In the genomic region with DNA sequence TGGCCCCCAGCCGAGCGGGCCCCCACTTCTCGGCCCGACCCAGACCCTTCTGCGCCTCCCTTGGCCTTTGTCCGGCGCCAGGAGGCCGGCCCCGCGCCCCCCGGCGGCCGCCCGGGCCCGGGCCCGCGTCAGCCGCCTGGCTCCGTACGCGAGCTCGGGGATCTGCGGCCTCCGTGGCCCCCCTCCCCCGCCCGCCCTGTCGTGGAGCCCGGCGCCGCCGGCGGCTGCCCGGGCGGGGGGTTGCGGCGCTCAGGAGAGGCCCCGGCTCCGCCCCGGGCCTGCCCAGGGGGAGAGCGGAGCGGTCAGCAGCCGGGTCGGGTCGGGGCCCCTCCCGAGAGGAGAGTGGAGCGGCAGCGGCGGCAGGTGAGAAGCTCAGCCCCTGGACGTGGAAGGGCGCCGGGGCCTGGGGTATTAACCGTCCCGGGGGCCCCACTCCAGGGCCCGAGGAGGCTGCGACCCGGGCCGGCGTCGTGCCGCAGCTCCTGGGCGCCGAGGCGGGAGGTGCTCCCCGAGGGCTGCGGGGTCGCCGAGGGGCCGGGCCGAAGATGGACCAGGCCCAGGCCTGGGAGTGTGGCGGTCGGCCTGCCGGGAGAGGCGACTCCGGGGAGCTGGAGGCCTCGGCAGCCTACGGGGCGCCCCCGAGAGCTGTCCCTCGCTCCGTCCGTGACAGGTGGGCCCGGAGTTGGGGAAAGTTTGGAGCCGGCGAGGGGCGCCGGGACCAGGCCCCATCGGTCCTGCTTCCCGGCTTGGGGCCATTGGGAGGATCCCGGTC, we compare ENCODE assay signal across 8 mouse cellular contexts. TPM values are rescaled to one million over a fixed set of nuclear protein-coding genes. Genes with fewer than 3 reads are reported as not detected.
DNase-seq lines count a peak whose midpoint lies in the region; ATAC-seq and TF ChIP-seq lines count a peak whose summit lies in the region.

No protein-coding gene starts in this region.

- peaks cover 19% of the 10 kb centered on the region for H3K4me1 ChIP-seq in forebrain, embryonic 12.5 days
- H3K4me1 ChIP-seq in lung, embryonic 16.5 days (replicated peaks; ENCODE audit: control insufficient read depth, insufficient read depth, low read length): peaks cover 15% of the 10 kb centered on the region

- TF ChIP-seq POLR2A in brain, embryonic 14.5 days (IDR thresholded peaks at IDR 0.05; ENCODE audit: borderline replicate concordance, extremely low read depth, insufficient read depth, insufficient read length, poor library complexity, severe bottlenecking): 0 out of 2 replicates have a peak, but pooled peaks have one; percentile 16

- peak overlapping the region; percentile 79 for H3K4me2 ChIP-seq in forebrain, embryonic 12.5 days
- H3K4me2 ChIP-seq in lung, embryonic 16.5 days (ENCODE audit: low read depth, low read length): peak overlapping the region; percentile 52

- H3K9ac ChIP-seq in forebrain, embryonic 12.5 days: peak overlapping the region; percentile 98
- H3K9ac ChIP-seq in lung, embryonic 16.5 days (ENCODE audit: low read length): peak overlapping the region; percentile 94

- intact Hi-C loops in heart, postnatal 10 days (cut with DNase I): no loop called here

- peak overlapping the region; percentile 95 for H3K27ac ChIP-seq in forebrain, embryonic 12.5 days
- peak overlapping the region; percentile 91 for H3K27ac ChIP-seq in lung, embryonic 16.5 days (ENCODE audit: low read length)

- H3K4me3 ChIP-seq in forebrain, embryonic 12.5 days (replicated peaks): peak overlapping the region; percentile 96
- H3K4me3 ChIP-seq in lung, embryonic 16.5 days (ENCODE audit: low read length): peak overlapping the region; percentile 79

- WGBS in forebrain, embryonic 12.5 days: under 1% methylated on average over 82 of the region's 89 CpGs
- WGBS in lung, embryonic 16.5 days: 3% methylated on average over 81 of the region's 89 CpGs

- no peak for TF ChIP-seq CTCF in brain, embryonic 14.5 days (IDR thresholded peaks at IDR 0.05; ENCODE audit: borderline replicate concordance, extremely low read depth, insufficient read depth, insufficient read length)

- DNase-seq in CD4-positive, CD25-positive, alpha-beta regulatory T cell, adult 2 months (ENCODE audit: low read depth, low spot score): peak; percentile 63
- DNase-seq in brain, embryonic 14.5 days (ENCODE audit: low read depth): peak; percentile 51
- DNase-seq in heart, postnatal 10 days: peak; percentile 58 to 66
- peak; percentile 62 to 77 for DNase-seq in kidney, postnatal 4 days
- DNase-seq in ovary, postnatal 14 days (ENCODE audit: low spot score): peak; percentile 46
- peak; percentile 46 to 49 for DNase-seq in thymus, postnatal 10 days (ENCODE audit: low spot score in 2 of 2)

- no peaks in the 10 kb centered on the region for H3K27me3 ChIP-seq in forebrain, embryonic 12.5 days
- no peaks in the 10 kb centered on the region for H3K27me3 ChIP-seq in lung, embryonic 16.5 days (ENCODE audit: control insufficient read depth, insufficient read depth, low read depth, low read length)

- ATAC-seq in forebrain, embryonic 12.5 days (ENCODE audit: low FRiP score): peak; percentile 65
- peak; percentile 55 for ATAC-seq in lung, embryonic 16.5 days (ENCODE audit: low read depth)

- H3K36me3 ChIP-seq in forebrain, embryonic 12.5 days (replicated peaks): peaks cover 24% of the 10 kb centered on the region
- peaks cover 16% of the 10 kb centered on the region for H3K36me3 ChIP-seq in lung, embryonic 16.5 days (ENCODE audit: control insufficient read depth, insufficient read depth, low read length)

- H3K9me3 ChIP-seq in forebrain, embryonic 12.5 days: no peaks in the 10 kb centered on the region
- no peaks in the 10 kb centered on the region for H3K9me3 ChIP-seq in lung, embryonic 16.5 days (ENCODE audit: control insufficient read depth, low read length)

RNA-seq across cellular contexts. Expression of gene Tlk2, which starts 3.3 kb away (rescaled TPM):
- 50.6 and 53.9 TPM in 2 replicates for polyA plus RNA-seq in brain, embryonic 14.5 days (2012; rRNA removed)
- polyA plus RNA-seq in forebrain, embryonic 12.5 days (2016; fragmentation: Nextera tagmentation; extraction: Ambion mirVana): 26.4 and 26.6 TPM in 2 replicates
- 10 to 100 TPM; 47.9 to 50.7 TPM for total RNA-seq in heart, postnatal 10 days (2021)
- 11.6 and 12.7 TPM in 2 replicates for polyA plus RNA-seq in lung, embryonic 16.5 days (2015; fragmentation: Nextera tagmentation; extraction: Ambion mirVana)

RNA-seq across cellular contexts. Expression of gene Gm10842, which starts 35.2 kb away (rescaled TPM):
- polyA plus RNA-seq in brain, embryonic 14.5 days (2012; rRNA removed): not detected in 2 replicates
- not detected in 2 replicates for polyA plus RNA-seq in forebrain, embryonic 12.5 days (2016; fragmentation: Nextera tagmentation; extraction: Ambion mirVana)
- not detected for total RNA-seq in heart, postnatal 10 days (2021)
- not detected in 2 replicates for polyA plus RNA-seq in lung, embryonic 16.5 days (2015; fragmentation: Nextera tagmentation; extraction: Ambion mirVana)

RNA-seq across cellular contexts. Expression of gene Mettl2, which starts 55.6 kb away (rescaled TPM):
- polyA plus RNA-seq in brain, embryonic 14.5 days (2012; rRNA removed): 31.7 and 39.4 TPM in 2 replicates
- polyA plus RNA-seq in forebrain, embryonic 12.5 days (2016; fragmentation: Nextera tagmentation; extraction: Ambion mirVana): 39.8 and 40.3 TPM in 2 replicates
- total RNA-seq in heart, postnatal 10 days (2021): 10 to 100 TPM; 13.6 to 14.3 TPM
- polyA plus RNA-seq in lung, embryonic 16.5 days (2015; fragmentation: Nextera tagmentation; extraction: Ambion mirVana): 32.9 and 33.0 TPM in 2 replicates

Comparison
In these comparisons a context has a peak if more than half of its experiments do, and no peak if none do; other contexts are left out.
1. Peak in every context shown above with its lines: DNase-seq, ATAC-seq, H3K4me3 ChIP-seq and H3K27ac ChIP-seq.